Mouse (Mus musculus) bone marrow macrophage, adult 2 months (primary cell): ENCODE data around the gene Phf5a.

ENCODE experiments used
- CTCF ChIP-seq: IDR thresholded peaks from 2 replicates; pipeline ENCODE4 v1.5.1; 2012; ENCODE audit warnings: low read depth, mild to moderate bottlenecking, low read length, moderate library complexity
- POLR2A ChIP-seq: IDR thresholded peaks from 2 replicates; pipeline ENCODE4 v1.6.1; 2012; ENCODE audit warnings: mild to moderate bottlenecking, low read depth, low read length, borderline replicate concordance

DNA sequence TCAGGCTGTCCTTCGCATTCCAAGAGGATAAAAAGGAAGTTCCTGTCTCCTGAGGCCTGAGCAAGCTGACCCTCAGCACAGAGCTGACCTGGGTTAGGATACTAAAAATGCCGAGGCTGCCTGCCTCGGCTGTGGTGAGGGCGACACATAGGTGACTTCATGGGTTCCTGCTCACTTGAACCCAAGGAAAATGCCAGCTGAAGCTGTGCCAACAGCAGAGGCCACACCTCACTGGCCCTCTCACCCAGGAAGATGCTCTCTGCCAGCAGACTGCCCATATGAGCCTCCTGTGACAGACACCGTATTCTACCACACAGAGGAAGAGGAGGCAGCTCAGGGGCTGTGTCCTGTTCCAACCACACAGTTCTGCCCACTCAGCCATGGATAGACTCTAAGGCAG, 47.4 kb upstream of the Phf5a start:
- TF ChIP-seq POLR2A, result no peak
- no peak for TF ChIP-seq CTCF
